ENCODE assay signal across 21 mouse cellular contexts in the genomic region with DNA sequence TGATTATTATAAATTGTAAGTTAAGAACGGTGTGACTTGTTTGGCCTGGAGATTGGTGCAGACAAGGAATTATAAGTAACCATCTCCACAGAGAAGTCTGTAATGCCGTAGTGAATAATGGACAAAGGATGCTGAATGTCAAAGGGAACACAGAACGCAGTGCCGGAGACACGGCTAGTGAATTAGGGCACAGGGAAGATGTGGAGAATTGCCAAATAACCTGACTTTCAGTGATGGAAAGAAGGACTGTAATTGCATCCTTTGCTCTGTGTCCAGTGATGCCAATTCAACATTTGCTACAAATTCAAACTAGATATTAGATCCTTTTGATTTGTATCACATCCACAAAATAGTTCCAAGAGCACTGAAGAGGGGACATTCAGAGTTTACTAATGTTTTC.
DNase-seq lines count a peak whose midpoint lies in the region; ATAC-seq and TF ChIP-seq lines count a peak whose summit lies in the region.
"Had no signal": no experiment of that assay in that cellular context is flagged by ENCODE, and none has a peak within 500 bp of the region (broad histone marks: within the 10 kb centered on the region; RNA-seq: fewer than 3 reads in every experiment).

No protein-coding gene starts in this region.

- H3K27me3 ChIP-seq in midbrain, postnatal 0 days (ENCODE audit: insufficient read depth, low read length), result no peaks in the 10 kb centered on the region
- H3K27me3 ChIP-seq in midbrain, embryonic 16.5 days (ENCODE audit: control insufficient read depth, insufficient read depth, low read depth, low read length), result no peaks in the 10 kb centered on the region
- H3K27me3 ChIP-seq: forebrain, embryonic 13.5 days; heart, embryonic 12.5 days; heart, embryonic 15.5 days had no signal

- H3K4me3 ChIP-seq in midbrain, postnatal 0 days (ENCODE audit: low read depth, low read length), result no peak overlapping the region
- no peak overlapping the region for H3K4me3 ChIP-seq in midbrain, embryonic 16.5 days (ENCODE audit: low read depth, low read length)
- H3K4me3 ChIP-seq: forebrain, embryonic 10.5 days; forebrain, embryonic 13.5 days; heart, embryonic 12.5 days; heart, embryonic 15.5 days; hindbrain, embryonic 10.5 days had no signal

- H3K4me2 ChIP-seq in midbrain, postnatal 0 days (ENCODE audit: low read depth, low read length, poor library complexity, severe bottlenecking), result no peak overlapping the region
- no peak overlapping the region for H3K4me2 ChIP-seq in midbrain, embryonic 16.5 days (ENCODE audit: low read length)
- H3K4me2 ChIP-seq: forebrain, embryonic 13.5 days; heart, embryonic 12.5 days; heart, embryonic 15.5 days; hindbrain, embryonic 14.5 days had no signal

- H3K4me1 ChIP-seq in midbrain, postnatal 0 days (ENCODE audit: insufficient read depth, low read length), result no peaks in the 10 kb centered on the region
- H3K4me1 ChIP-seq in midbrain, embryonic 16.5 days (ENCODE audit: control insufficient read depth, insufficient read depth, low read length), result no peaks in the 10 kb centered on the region
- H3K4me1 ChIP-seq: forebrain, embryonic 10.5 days; forebrain, embryonic 13.5 days; heart, embryonic 12.5 days; heart, embryonic 15.5 days; hindbrain, embryonic 10.5 days had no signal

- H3K9me3 ChIP-seq in midbrain, postnatal 0 days (ENCODE audit: low read length), result no peaks in the 10 kb centered on the region
- H3K9me3 ChIP-seq in midbrain, embryonic 16.5 days (replicated peaks; ENCODE audit: control insufficient read depth, low read length, poor library complexity, severe bottlenecking), result no peaks in the 10 kb centered on the region
- H3K9me3 ChIP-seq: forebrain, embryonic 10.5 days; forebrain, embryonic 13.5 days; heart, embryonic 12.5 days; heart, embryonic 15.5 days; hindbrain, embryonic 10.5 days had no signal

- ATAC-seq in cerebellum, adult (ENCODE audit: insufficient number of reproducible peaks, low FRiP score, low TSS enrichment), result 0 out of 2 replicates have a peak, but pooled peaks have one; percentile 57
- ATAC-seq in midbrain, postnatal 0 days (ENCODE audit: low FRiP score), result no peak
- no peak for ATAC-seq in midbrain, embryonic 16.5 days
- ATAC-seq: forebrain, embryonic 13.5 days; intestine, postnatal 0 days; Patski had no signal

- WGBS in midbrain, postnatal 0 days, result 50% methylated on average over 5 of the region's 5 CpGs
- 59% methylated on average over 5 of the region's 5 CpGs for WGBS in midbrain, embryonic 16.5 days

- H3K9ac ChIP-seq in midbrain, postnatal 0 days (replicated peaks; ENCODE audit: low read length, poor library complexity, severe bottlenecking), result no peak overlapping the region
- no peak overlapping the region for H3K9ac ChIP-seq in midbrain, embryonic 16.5 days (ENCODE audit: low read depth, low read length)
- H3K9ac ChIP-seq: forebrain, embryonic 13.5 days; heart, embryonic 12.5 days; heart, embryonic 15.5 days; hindbrain, embryonic 14.5 days had no signal

- DNase-seq in cerebellum, adult 11 months, result no peak
- DNase-seq in cerebellum, postnatal 10 days, result peak; percentile 12 to 42
- no peak for DNase-seq in cerebellum, postnatal 25 days
- peak; percentile 8 for DNase-seq in midbrain, postnatal 0 days (ENCODE audit: low spot score)
- DNase-seq: adrenal gland, postnatal 10 days; adrenal gland, postnatal 36 days; gastrocnemius, postnatal 25 days; heart, adult 18-20 months; heart, postnatal 10 days; heart, postnatal 36 days; kidney, adult 2 months had no signal

- TF ChIP-seq CTCF in midbrain, postnatal 0 days (IDR thresholded peaks at IDR 0.05), result no peak

- H3K27ac ChIP-seq in midbrain, postnatal 0 days (ENCODE audit: low read depth, low read length), result no peak overlapping the region
- no peak overlapping the region; the same call in 1 of the 2 replicates for H3K27ac ChIP-seq in midbrain, embryonic 16.5 days (ENCODE audit: low read length)
- H3K27ac ChIP-seq: forebrain, embryonic 10.5 days; forebrain, embryonic 13.5 days; heart, embryonic 15.5 days; hindbrain, embryonic 10.5 days; hindbrain, embryonic 14.5 days had no signal

- H3K36me3 ChIP-seq in midbrain, postnatal 0 days (ENCODE audit: insufficient read depth, low read length), result no peaks in the 10 kb centered on the region
- H3K36me3 ChIP-seq in midbrain, embryonic 16.5 days (ENCODE audit: control insufficient read depth, insufficient read depth, low read length), result no peaks in the 10 kb centered on the region
- H3K36me3 ChIP-seq: forebrain, embryonic 10.5 days; heart, embryonic 12.5 days; heart, embryonic 15.5 days; hindbrain, embryonic 10.5 days had no signal

Comparison
In these comparisons a context has a peak if more than half of its experiments do, and no peak if none do; other contexts are left out.
1. DNase-seq: peak in cerebellum, postnatal 10 days (2 of 2) and midbrain, postnatal 0 days (single experiment); none in cerebellum, adult 11 months (single experiment) and cerebellum, postnatal 25 days (0 of 2).